ENCODE assay signal across 9 mouse cellular contexts in the genomic region with DNA sequence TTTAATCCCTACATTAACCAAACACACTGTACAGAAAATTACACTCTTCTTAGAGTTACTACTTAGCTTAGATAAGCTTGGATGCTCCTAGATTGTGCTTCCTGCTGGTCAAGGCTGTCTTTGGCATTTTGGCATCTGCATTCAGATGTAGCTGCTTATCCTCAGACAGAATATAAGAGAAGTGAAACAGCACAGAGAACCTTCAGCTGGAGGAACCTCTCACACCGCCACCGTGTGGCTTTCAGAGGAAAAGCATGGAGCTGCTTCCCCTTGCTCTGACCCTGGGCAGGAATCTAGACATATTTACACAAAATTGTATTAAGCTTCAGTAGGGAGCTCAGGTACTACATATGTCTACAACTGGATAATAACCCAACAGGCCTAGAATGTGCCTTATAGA. TPM values are rescaled to one million over a fixed set of nuclear protein-coding genes. Genes with fewer than 3 reads are reported as not detected.
DNase-seq lines count a peak whose midpoint lies in the region; ATAC-seq and TF ChIP-seq lines count a peak whose summit lies in the region.
"Had no signal": no experiment of that assay in that cellular context is flagged by ENCODE, and none has a peak within 500 bp of the region (broad histone marks: within the 10 kb centered on the region; RNA-seq: fewer than 3 reads in every experiment).

No protein-coding gene starts in this region.

- TF ChIP-seq CTCF in forebrain, postnatal 0 days (IDR thresholded peaks at IDR 0.05; ENCODE audit: low read depth) = peak; percentile 78

- no peak overlapping the region for H3K4me2 ChIP-seq in forebrain, postnatal 0 days (ENCODE audit: low read depth)
- no peak overlapping the region for H3K4me2 ChIP-seq in forebrain, embryonic 16.5 days (ENCODE audit: low read length)

- no peak overlapping the region for H3K4me3 ChIP-seq in forebrain, postnatal 0 days (ENCODE audit: low read depth, low read length)
- H3K4me3 ChIP-seq in forebrain, embryonic 16.5 days (replicated peaks; ENCODE audit: low read length) = no peak overlapping the region

- WGBS in forebrain, postnatal 0 days = 0% methylated on average over 2 of the region's 2 CpGs
- WGBS in forebrain, embryonic 16.5 days = 1% methylated on average over 2 of the region's 2 CpGs

- no peaks in the 10 kb centered on the region for H3K4me1 ChIP-seq in forebrain, postnatal 0 days (ENCODE audit: insufficient read depth)
- no peaks in the 10 kb centered on the region for H3K4me1 ChIP-seq in forebrain, embryonic 16.5 days (replicated peaks; ENCODE audit: control insufficient read depth, insufficient read depth, low read length)

- H3K27me3 ChIP-seq in forebrain, postnatal 0 days (ENCODE audit: insufficient read depth, low read length) = no peaks in the 10 kb centered on the region
- no peaks in the 10 kb centered on the region for H3K27me3 ChIP-seq in forebrain, embryonic 16.5 days (replicated peaks; ENCODE audit: control insufficient read depth, insufficient read depth, low read length)

- H3K9ac ChIP-seq in forebrain, postnatal 0 days = no peak overlapping the region
- no peak overlapping the region for H3K9ac ChIP-seq in forebrain, embryonic 16.5 days (replicated peaks; ENCODE audit: low read depth, low read length)

- peak; percentile 48 for DNase-seq in forebrain, postnatal 0 days
- peak; percentile 36 for DNase-seq in ovary, postnatal 36 days (ENCODE audit: low spot score)
- DNase-seq in ovary, postnatal 10 days (ENCODE audit: low spot score) = no peak
- DNase-seq in cerebellum, adult 9-11 months = peak; percentile 9
- peak; percentile 29 for DNase-seq in kidney, postnatal 14 days
- peak; percentile 16 for DNase-seq in lung, postnatal 25 days (ENCODE audit: low spot score)
- DNase-seq in telencephalon, adult 2 months (ENCODE audit: low read depth, low spot score) = peak; percentile 9

- ATAC-seq in forebrain, postnatal 0 days = peak; percentile 69
- ATAC-seq in forebrain, embryonic 16.5 days = no peak

- no peaks in the 10 kb centered on the region for H3K36me3 ChIP-seq in forebrain, postnatal 0 days (ENCODE audit: insufficient read depth)
- H3K36me3 ChIP-seq in forebrain, embryonic 16.5 days (ENCODE audit: control insufficient read depth, insufficient read depth) = no peaks in the 10 kb centered on the region

- H3K9me3 ChIP-seq in forebrain, postnatal 0 days (ENCODE audit: low read length) = no peaks in the 10 kb centered on the region
- H3K9me3 ChIP-seq in forebrain, embryonic 16.5 days (ENCODE audit: control insufficient read depth, low read length) = no peaks in the 10 kb centered on the region

- H3K27ac ChIP-seq in forebrain, postnatal 0 days (ENCODE audit: low read depth, low read length) = no peak overlapping the region
- H3K27ac ChIP-seq in forebrain, embryonic 16.5 days (ENCODE audit: low read length) = no peak overlapping the region

RNA-seq across cellular contexts. Expression of a gene that starts 2.6 kb away (rescaled TPM):
- total RNA-seq in forebrain, postnatal 0 days (2014; rRNA removed) = not detected in 2 replicates
- not detected in 2 replicates for polyA plus RNA-seq in forebrain, postnatal 0 days (2015; fragmentation: Nextera tagmentation; extraction: Ambion mirVana)
- not detected in 2 replicates for polyA plus RNA-seq in forebrain, embryonic 16.5 days (2015; fragmentation: Nextera tagmentation; extraction: Ambion mirVana)
- polyA plus RNA-seq: neural tube, embryonic 14.5 days had no signal

RNA-seq across cellular contexts. Expression of a gene that starts 14.6 kb away (rescaled TPM):
- not detected in 2 replicates for total RNA-seq in forebrain, postnatal 0 days (2014; rRNA removed)
- not detected in 2 replicates for polyA plus RNA-seq in forebrain, postnatal 0 days (2015; fragmentation: Nextera tagmentation; extraction: Ambion mirVana)
- polyA plus RNA-seq in forebrain, embryonic 16.5 days (2015; fragmentation: Nextera tagmentation; extraction: Ambion mirVana) = not detected in 2 replicates
- polyA plus RNA-seq: neural tube, embryonic 14.5 days had no signal

RNA-seq across cellular contexts. Expression of a gene that starts 18.6 kb away (rescaled TPM):
- not detected in 2 replicates for total RNA-seq in forebrain, postnatal 0 days (2014; rRNA removed)
- polyA plus RNA-seq in forebrain, postnatal 0 days (2015; fragmentation: Nextera tagmentation; extraction: Ambion mirVana) = not detected in 2 replicates
- not detected in 2 replicates for polyA plus RNA-seq in forebrain, embryonic 16.5 days (2015; fragmentation: Nextera tagmentation; extraction: Ambion mirVana)
- polyA plus RNA-seq: neural tube, embryonic 14.5 days had no signal

RNA-seq across cellular contexts. Expression of a gene that starts 25.7 kb away (rescaled TPM):
- not detected in 2 replicates for total RNA-seq in forebrain, postnatal 0 days (2014; rRNA removed)
- not detected in 2 replicates for polyA plus RNA-seq in forebrain, postnatal 0 days (2015; fragmentation: Nextera tagmentation; extraction: Ambion mirVana)
- polyA plus RNA-seq in forebrain, embryonic 16.5 days (2015; fragmentation: Nextera tagmentation; extraction: Ambion mirVana) = not detected in 2 replicates
- polyA plus RNA-seq: neural tube, embryonic 14.5 days had no signal

RNA-seq across cellular contexts. Expression of a gene that starts 41.4 kb away (rescaled TPM):
- not detected in 2 replicates for total RNA-seq in forebrain, postnatal 0 days (2014; rRNA removed)
- not detected in 2 replicates for polyA plus RNA-seq in forebrain, postnatal 0 days (2015; fragmentation: Nextera tagmentation; extraction: Ambion mirVana)
- polyA plus RNA-seq in forebrain, embryonic 16.5 days (2015; fragmentation: Nextera tagmentation; extraction: Ambion mirVana) = not detected in 2 replicates
- polyA plus RNA-seq: neural tube, embryonic 14.5 days had no signal
